Mouse (Mus musculus) CH12.LX (cell line): ENCODE results near the gene Psmd13.

Source experiments
- MXI1 ChIP-seq: IDR thresholded peaks from 2 replicates; pipeline ENCODE4 v1.6.1; 2011; ENCODE audit warnings: mild to moderate bottlenecking, low read depth, low read length, improper control_type of control experiment
- RCOR1 ChIP-seq: conservative IDR thresholded peaks from 2 replicates; pipeline ENCODE4 v1.6.1; 2012; ENCODE audit warnings: low read depth, mild to moderate bottlenecking, inconsistent platforms, low read length, improper control_type of control experiment

- no peak for TF ChIP-seq MXI1
- no peak for TF ChIP-seq RCOR1
Observed at GRCm38 (mm10) chr7:140840750-140841735, 40.7 kb upstream of the Psmd13 start.
